Mouse (Mus musculus) T-helper 2 cell (primary cell): ENCODE data around the gene Cd93.

Experiments used
- in situ Hi-C: fragments of 300-600 bp; cut with MboI, MseI; formaldehyde crosslinking; loops from one replicate; pipeline ENCODE4 v1.15.1; 2025; ENCODE audit warnings: high pct_unique_total_duplicates

The Cd93 gene

GRCm38 (mm10) chr2:148404906-148405305 is 38.5 kb downstream of the Cd93 start:
- in situ Hi-C loops, result loop anchor here (10.0 kb wide), 1 partner anchor 1740 kb away; no protein-coding TSS in a partner anchor

GRCm38 (mm10) chr2:148402227-148402626 is 41.1 kb downstream of the Cd93 start:
- in situ Hi-C loops, result loop anchor here (10.0 kb wide), 1 partner anchor 1737 kb away; no protein-coding TSS in a partner anchor

- in situ Hi-C loops, result no loop called here
Measured at GRCm38 (mm10) chr2:148398901-148399685, 44.3 kb downstream of the Cd93 start.

- in situ Hi-C loops, result no loop called here
Measured at GRCm38 (mm10) chr2:148397784-148398100, 45.6 kb downstream of the Cd93 start.

DNA sequence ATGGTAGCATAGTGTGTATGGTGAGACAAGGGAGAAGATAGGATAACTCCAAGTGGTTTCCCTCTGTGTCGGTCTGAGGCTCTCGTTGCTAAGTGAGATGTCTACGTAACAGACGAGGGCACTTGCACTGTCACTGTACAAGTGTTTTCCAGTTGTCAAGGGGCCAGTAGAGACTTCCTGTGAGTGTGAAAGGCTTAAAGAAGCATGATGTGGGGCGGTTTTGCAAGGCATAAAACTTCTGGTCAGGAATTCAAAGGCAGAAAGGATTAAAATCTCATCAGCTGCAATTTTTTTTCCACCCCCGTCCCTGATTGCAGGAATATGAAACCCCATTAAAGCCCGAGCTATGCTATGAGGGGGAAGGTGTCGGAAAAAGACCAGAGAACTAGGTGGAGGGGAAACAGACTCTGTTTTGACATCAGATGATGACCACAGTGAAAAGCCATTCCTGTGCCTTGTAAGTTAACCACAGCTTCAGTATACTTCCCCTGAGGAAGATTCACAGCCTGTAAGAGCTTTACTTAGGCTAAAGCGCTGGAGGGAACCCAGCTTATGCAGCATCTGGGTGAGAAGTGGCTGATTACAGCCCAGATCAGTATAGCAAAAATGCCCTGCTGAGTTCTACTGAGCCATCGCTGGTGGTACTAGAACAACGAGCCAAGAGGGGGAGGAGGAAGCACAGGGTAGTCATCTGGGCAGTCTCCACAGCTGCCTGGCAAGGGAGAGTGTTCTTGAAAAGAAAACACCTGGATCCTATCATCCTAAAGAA is 46.2 kb downstream of the Cd93 start:
- in situ Hi-C loops, result no loop called here

DNA sequence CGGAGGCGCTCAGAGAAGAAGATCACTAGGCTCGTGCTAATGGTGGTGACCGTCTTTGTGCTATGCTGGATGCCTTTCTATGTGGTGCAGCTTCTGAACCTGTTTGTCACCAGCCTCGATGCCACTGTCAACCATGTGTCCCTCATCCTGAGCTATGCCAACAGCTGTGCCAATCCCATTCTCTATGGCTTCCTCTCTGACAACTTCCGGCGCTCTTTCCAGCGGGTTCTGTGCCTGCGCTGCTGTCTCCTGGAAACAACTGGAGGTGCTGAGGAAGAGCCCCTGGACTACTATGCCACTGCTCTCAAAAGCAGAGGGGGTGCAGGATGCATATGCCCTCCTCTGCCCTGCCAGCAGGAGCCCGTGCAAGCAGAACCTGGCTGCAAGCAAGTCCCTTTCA is 47.2 kb downstream of the Cd93 start:
- in situ Hi-C loops, result no loop called here

DNA sequence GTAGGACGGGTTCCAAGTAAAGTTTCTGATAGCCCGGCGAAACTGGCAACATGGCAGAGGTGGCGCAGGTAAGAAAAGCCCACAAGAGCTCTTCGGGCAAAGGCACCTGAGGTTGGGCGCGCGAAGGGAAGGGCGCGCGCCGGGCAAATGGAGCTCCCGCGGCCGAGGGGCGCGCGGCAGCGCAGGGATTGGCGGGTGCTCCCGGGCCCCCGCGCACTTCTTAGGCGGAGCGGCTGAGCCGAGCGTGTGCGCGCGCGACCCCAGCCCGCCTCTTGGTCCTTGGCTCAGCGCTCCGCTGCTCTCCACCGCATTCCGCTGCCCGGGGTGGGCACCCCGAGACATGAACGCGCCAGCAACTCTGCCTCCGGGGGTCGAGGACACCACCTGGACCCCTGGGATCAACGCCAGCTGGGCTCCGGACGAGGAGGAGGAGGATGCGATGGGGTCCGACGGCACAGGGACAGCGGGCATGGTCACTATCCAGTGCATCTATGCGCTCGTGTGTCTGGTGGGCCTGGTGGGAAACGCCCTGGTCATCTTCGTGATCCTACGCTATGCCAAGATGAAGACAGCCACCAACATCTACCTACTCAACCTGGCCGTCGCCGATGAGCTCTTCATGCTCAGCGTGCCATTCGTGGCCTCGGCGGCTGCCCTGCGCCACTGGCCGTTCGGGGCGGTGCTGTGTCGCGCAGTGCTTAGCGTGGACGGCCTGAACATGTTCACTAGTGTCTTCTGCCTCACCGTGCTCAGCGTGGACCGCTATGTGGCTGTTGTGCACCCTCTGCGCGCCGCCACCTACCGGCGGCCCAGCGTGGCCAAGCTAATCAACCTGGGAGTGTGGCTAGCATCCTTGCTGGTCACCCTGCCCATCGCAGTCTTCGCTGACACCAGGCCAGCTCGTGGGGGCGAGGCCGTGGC is 48.0 kb downstream of the Cd93 start, which contains the start of gene Sstr4:
TSS of gene Sstr4 (plus strand) at position 214 of the 921 bp plus-strand sequence.
- in situ Hi-C loops, result no loop called here

GRCm38 (mm10) chr2:148393846-148394245 is 49.5 kb downstream of the Cd93 start:
- in situ Hi-C loops, result no loop called here

DNA sequence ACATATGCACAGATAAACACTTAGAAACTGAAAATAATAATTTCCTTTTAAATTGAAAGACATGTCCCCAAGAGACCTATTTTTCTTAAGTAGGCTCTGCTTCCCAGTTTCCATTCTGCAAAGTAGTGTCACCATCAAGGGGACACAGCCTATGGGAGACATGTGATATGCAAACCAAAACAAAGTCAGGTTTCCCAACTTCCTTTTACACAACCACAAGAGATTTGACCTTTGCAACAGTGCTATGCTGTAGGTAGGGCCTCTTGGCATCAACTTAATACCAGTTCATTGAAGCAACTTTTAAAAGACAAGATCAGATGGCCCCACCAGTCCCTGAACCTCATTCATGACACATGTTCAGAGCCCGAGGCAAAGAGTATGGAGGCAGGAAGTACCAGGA is 50.2 kb downstream of the Cd93 start:
- in situ Hi-C loops, result no loop called here

DNA sequence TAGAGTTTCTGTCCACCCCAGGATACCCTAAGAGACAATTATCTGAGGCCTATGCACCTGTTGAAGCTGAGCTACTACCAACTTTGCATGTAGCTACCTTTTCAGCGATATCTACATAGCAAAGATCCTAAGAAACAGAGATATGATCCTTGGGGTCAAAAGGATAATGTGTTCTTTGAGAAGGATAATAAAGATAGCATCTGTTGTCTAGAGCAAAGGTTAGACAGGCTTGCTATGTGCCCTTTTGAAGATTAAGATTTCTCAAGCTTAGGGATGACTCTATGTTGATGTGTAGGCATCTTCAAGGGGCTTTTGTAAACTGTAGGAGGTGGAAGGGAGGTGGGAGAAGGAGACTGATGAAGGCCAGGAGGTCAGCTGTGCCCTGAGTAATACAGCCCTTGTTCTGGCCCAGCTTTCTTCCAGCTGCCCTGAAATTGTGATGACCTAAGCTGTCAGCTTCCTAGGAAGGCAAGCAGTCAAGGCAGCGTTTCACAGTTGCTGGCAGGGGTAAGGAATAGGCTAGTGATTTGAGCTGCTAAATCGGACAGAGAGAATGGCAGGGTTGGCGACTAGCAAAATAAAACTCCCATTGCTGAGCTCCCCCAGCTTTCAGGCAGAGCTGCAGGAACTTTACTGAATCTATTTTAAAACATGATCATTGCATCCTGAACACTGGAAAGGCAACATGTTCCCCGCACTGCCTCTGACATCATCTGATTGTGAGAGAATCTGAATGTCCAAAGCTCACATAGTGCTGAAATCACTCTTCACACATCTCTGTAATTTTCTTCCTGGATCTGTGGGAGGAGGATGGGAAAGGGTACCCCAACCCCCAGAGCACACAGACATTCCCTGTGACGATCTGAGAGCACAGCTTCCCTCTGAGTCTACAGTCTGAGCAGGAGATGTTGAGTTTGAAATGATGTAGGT is 55.4 kb downstream of the Cd93 start:
- in situ Hi-C loops, result no loop called here

GRCm38 (mm10) chr2:148386927-148387326 is 56.4 kb downstream of the Cd93 start:
- in situ Hi-C loops, result no loop called here
